Mouse (Mus musculus) limb, embryonic 12.5 days (tissue): ENCODE measurements at regions not wholly inside any gene's neighbourhood (a gene's known extent, or its start where the extent isn't known, plus 50 kb on each side); places are given as distances from the start of the nearest gene placed in this dataset.

Experiments used
- ATAC-seq: fragments of 200-750 bp; cut with Nextera tagmentation; 2 replicates; pipeline ENCODE4 v1.8.0; 2017; ENCODE audit warnings: low read depth, moderate TSS enrichment; ENCODE audit not compliant: insufficient number of reproducible peaks, insufficient read depth, low FRiP score, low TSS enrichment
- H3K27ac ChIP-seq: fragments of 300-500 bp; sonication (generic); 2 replicates; pipeline ENCODE4 v1.5.1; 2016; ENCODE audit warnings: mild to moderate bottlenecking, moderate library complexity
- H3K27me3 ChIP-seq: fragments of 300-500 bp; sonication (generic); 2 replicates; pipeline ENCODE4 v1.6.1; 2016; ENCODE audit warnings: mild to moderate bottlenecking, moderate library complexity
- H3K36me3 ChIP-seq: fragments of 300-500 bp; sonication (generic); 2 replicates; pipeline ENCODE4 v1.6.1; 2016; ENCODE audit warnings: mild to moderate bottlenecking, moderate library complexity
- H3K4me1 ChIP-seq: fragments of 300-500 bp; sonication (generic); replicated peaks from 2 replicates; pipeline ENCODE4 v1.6.1; 2016
- H3K4me2 ChIP-seq: fragments of 300-500 bp; sonication (generic); 2 replicates; pipeline ENCODE4 v1.6.1; 2016; ENCODE audit warnings: mild to moderate bottlenecking, moderate library complexity
- H3K4me3 ChIP-seq: fragments of 300-500 bp; sonication (generic); replicated peaks from 2 replicates; pipeline ENCODE4 v1.5.1; 2016; ENCODE audit warnings: mild to moderate bottlenecking
- H3K9ac ChIP-seq: fragments of 300-500 bp; sonication (generic); replicated peaks from 2 replicates; pipeline ENCODE4 v1.6.1; 2016; ENCODE audit warnings: mild to moderate bottlenecking, moderate library complexity
- H3K9me3 ChIP-seq: fragments of 300-500 bp; sonication (generic); 2 replicates; pipeline ENCODE4 v1.6.1; 2016; ENCODE audit warnings: mild to moderate bottlenecking, moderate library complexity
- WGBS: fragments of 180-500 bp; shearing (Covaris S2); methylation state at CpG from one replicate; pipeline ENCODE4 v1.1.7; 2016; 5-methylcytosine and 5-hydroxymethylcytosine counted together

GRCm38 (mm10) chr8:98243328-98243926 lies 1172.8 kb downstream of the Cdh8 start:
- H3K4me3 ChIP-seq, result no peak overlapping the region
- H3K27ac ChIP-seq, result no peak overlapping the region
- H3K4me1 ChIP-seq, result no peaks in the 10 kb centered on the region
- H3K27me3 ChIP-seq, result no peaks in the 10 kb centered on the region
- H3K36me3 ChIP-seq, result no peaks in the 10 kb centered on the region
- H3K9me3 ChIP-seq, result 0 out of 2 replicates have a peak, but pooled peaks cover 3% of the 10 kb centered on the region
- no peak overlapping the region for H3K9ac ChIP-seq
- no peak for ATAC-seq
- no peak overlapping the region for H3K4me2 ChIP-seq
- WGBS, result 35% methylated on average over 6 of the region's 6 CpGs

- Histone ChIP-seq H3K9ac (no peak overlapping the region), H3K27ac (no peak overlapping the region), H3K4me2 (no peak overlapping the region), H3K36me3 (no peaks in the 10 kb centered on the region), H3K4me3 (no peak overlapping the region), H3K4me1 (no peaks in the 10 kb centered on the region), H3K9me3 (no peaks in the 10 kb centered on the region), H3K27me3 (no peaks in the 10 kb centered on the region)
- ATAC-seq, result no peak
These were observed 1202.3 kb downstream of the Cdh8 start for GRCm38 (mm10) chr8:98214019-98214418.
